Mouse (Mus musculus) forebrain, embryonic 14.5 days (tissue): Measurements from ENCODE around the gene Pheta1. TPM values are rescaled to one million over a fixed set of nuclear protein-coding genes. Genes with fewer than 3 reads are reported as not detected.

Experiments used
- ATAC-seq: fragments of 200-750 bp; cut with Nextera tagmentation; 2 replicates; pipeline ENCODE4 v1.8.0; 2017; ENCODE audit warnings: mild to moderate bottlenecking, moderate library complexity
- DNase-seq: peaks from one replicate; pipeline ENCODE4 v3.0.0-alpha.2; 2015; ENCODE audit warnings: low spot score
- H3K27ac ChIP-seq: fragments of 300-500 bp; sonication (generic); 2 replicates; pipeline ENCODE4 v1.5.1; 2014; ENCODE audit warnings: low read depth, mild to moderate bottlenecking, control low read depth, low read length, moderate library complexity
- H3K27me3 ChIP-seq: fragments of 300-500 bp; sonication (generic); replicated peaks from 2 replicates; pipeline ENCODE4 v1.6.1; 2014; ENCODE audit warnings: low read length, control low read depth, mixed read lengths; ENCODE audit not compliant: control insufficient read depth, insufficient read depth
- H3K36me3 ChIP-seq: fragments of 300-500 bp; sonication (generic); 2 replicates; pipeline ENCODE4 v1.6.1; 2014; ENCODE audit warnings: low read length, control low read depth; ENCODE audit not compliant: control insufficient read depth, insufficient read depth
- H3K4me1 ChIP-seq: fragments of 300-500 bp; sonication (generic); 2 replicates; pipeline ENCODE4 v1.6.1; 2014; ENCODE audit warnings: antibody characterized with exemption, low read length, control low read depth; ENCODE audit not compliant: control insufficient read depth, insufficient read depth
- H3K4me2 ChIP-seq: fragments of 300-500 bp; sonication (generic); 2 replicates; pipeline ENCODE4 v1.6.1; 2014; ENCODE audit warnings: mild to moderate bottlenecking, control low read depth, low read length
- H3K4me3 ChIP-seq: fragments of 300-500 bp; sonication (generic); 2 replicates; pipeline ENCODE4 v1.5.1; 2014; ENCODE audit warnings: low read depth, low read length, control low read depth
- H3K9ac ChIP-seq: fragments of 300-500 bp; sonication (generic); 2 replicates; pipeline ENCODE4 v1.6.1; 2014; ENCODE audit warnings: mild to moderate bottlenecking, low read length, control low read depth, moderate library complexity
- H3K9me3 ChIP-seq: fragments of 300-500 bp; sonication (generic); replicated peaks from 2 replicates; pipeline ENCODE4 v1.6.1; 2016; ENCODE audit warnings: low read length, control low read depth, mixed read lengths; ENCODE audit not compliant: control insufficient read depth
- WGBS: fragments of 180-500 bp; shearing (Covaris S2); extraction: QIAGEN DNeasy Blood & Tissue Kit; methylation state at CpG from one replicate; pipeline ENCODE4 v1.1.7; 2014; 5-methylcytosine and 5-hydroxymethylcytosine counted together
- polyA plus RNA-seq: library from polyadenylated mRNA; unstranded; fragments of >200 nt; fragmentation: Nextera tagmentation; extraction: Ambion mirVana; gene quantifications from 2 replicates; pipeline ENCODE4 v1.2.1, GENCODE M21; 2014

The Pheta1 gene
- polyA plus RNA-seq, 1 experiment from 2014 or later: 34.7 TPM

- DNase-seq: peak; percentile 72
- Histone ChIP-seq H3K36me3 (peaks cover 99% of the 10 kb centered on the region), H3K27ac (no peak overlapping the region), H3K4me1 (no peaks in the 10 kb centered on the region), H3K27me3 (no peaks in the 10 kb centered on the region), H3K4me3 (no peak overlapping the region), H3K9me3 (no peaks in the 10 kb centered on the region), H3K4me2 (no peak overlapping the region), H3K9ac (no peak overlapping the region)
- ATAC-seq: no peak
- WGBS: 65% methylated on average over 3 of the region's 3 CpGs
Observed at GRCm38 (mm10) chr5:121815067-121815466, 33.7 kb upstream of the Pheta1 start.

GRCm38 (mm10) chr5:121815867-121816380 lies 32.9 kb upstream of the Pheta1 start:
- H3K4me3 ChIP-seq: no peak overlapping the region
- H3K4me1 ChIP-seq: no peaks in the 10 kb centered on the region
- no peak overlapping the region for H3K4me2 ChIP-seq
- peaks cover 91% of the 10 kb centered on the region for H3K36me3 ChIP-seq
- no peak overlapping the region for H3K27ac ChIP-seq
- no peaks in the 10 kb centered on the region for H3K27me3 ChIP-seq
- no peak for ATAC-seq
- H3K9ac ChIP-seq: no peak overlapping the region
- no peak for DNase-seq
- no peaks in the 10 kb centered on the region for H3K9me3 ChIP-seq
- WGBS: 97% methylated on average over 8 of the region's 8 CpGs

GRCm38 (mm10) chr5:121816611-121817010 lies 32.2 kb upstream of the Pheta1 start:
- DNase-seq (no peak), ATAC-seq (no peak)
- no peaks in the 10 kb centered on the region for H3K4me1 ChIP-seq
- peaks cover 85% of the 10 kb centered on the region for H3K36me3 ChIP-seq
- no peaks in the 10 kb centered on the region for H3K9me3 ChIP-seq
- no peak overlapping the region for H3K4me3 ChIP-seq
- no peaks in the 10 kb centered on the region for H3K27me3 ChIP-seq
- H3K27ac ChIP-seq: no peak overlapping the region
- H3K9ac ChIP-seq: no peak overlapping the region
- no peak overlapping the region for H3K4me2 ChIP-seq
- WGBS: 100% methylated on average over 2 of the region's 2 CpGs

- H3K27me3 ChIP-seq: no peaks in the 10 kb centered on the region
- H3K9ac ChIP-seq: no peak overlapping the region
- ATAC-seq: no peak
- H3K9me3 ChIP-seq: no peaks in the 10 kb centered on the region
- no peak overlapping the region for H3K4me2 ChIP-seq
- no peaks in the 10 kb centered on the region for H3K4me1 ChIP-seq
- H3K4me3 ChIP-seq: no peak overlapping the region
- peaks cover 81% of the 10 kb centered on the region for H3K36me3 ChIP-seq
- H3K27ac ChIP-seq: no peak overlapping the region
- 87% methylated on average over 9 of the region's 9 CpGs for WGBS
- no peak for DNase-seq
Observed at GRCm38 (mm10) chr5:121817551-121817950, 31.2 kb upstream of the Pheta1 start.

GRCm38 (mm10) chr5:121818401-121818800 lies 30.4 kb upstream of the Pheta1 start:
- Histone ChIP-seq H3K9ac (no peak overlapping the region), H3K36me3 (peaks cover 76% of the 10 kb centered on the region), H3K4me1 (no peaks in the 10 kb centered on the region), H3K4me2 (no peak overlapping the region), H3K4me3 (no peak overlapping the region), H3K9me3 (no peaks in the 10 kb centered on the region), H3K27ac (no peak overlapping the region), H3K27me3 (no peaks in the 10 kb centered on the region)
- ATAC-seq: no peak
- no peak for DNase-seq
- over 99% methylated on average over 7 of the region's 7 CpGs for WGBS

GRCm38 (mm10) chr5:121818862-121819261 lies 29.9 kb upstream of the Pheta1 start:
- no peaks in the 10 kb centered on the region for H3K4me1 ChIP-seq
- peaks cover 73% of the 10 kb centered on the region for H3K36me3 ChIP-seq
- H3K27me3 ChIP-seq: no peaks in the 10 kb centered on the region
- no peak for ATAC-seq
- no peak overlapping the region for H3K4me3 ChIP-seq
- no peak overlapping the region for H3K9ac ChIP-seq
- no peaks in the 10 kb centered on the region for H3K9me3 ChIP-seq
- no peak for DNase-seq
- no peak overlapping the region for H3K27ac ChIP-seq
- H3K4me2 ChIP-seq: no peak overlapping the region
- WGBS: 94% methylated on average over 4 of the region's 4 CpGs

- ATAC-seq (no peak), DNase-seq (no peak)
- no peak overlapping the region for H3K4me2 ChIP-seq
- peaks cover 66% of the 10 kb centered on the region for H3K36me3 ChIP-seq
- H3K4me1 ChIP-seq: no peaks in the 10 kb centered on the region
- H3K9ac ChIP-seq: no peak overlapping the region
- no peaks in the 10 kb centered on the region for H3K27me3 ChIP-seq
- no peaks in the 10 kb centered on the region for H3K9me3 ChIP-seq
- no peak overlapping the region for H3K27ac ChIP-seq
- no peak overlapping the region for H3K4me3 ChIP-seq
- 95% methylated on average over 5 of the region's 5 CpGs for WGBS
Observed at GRCm38 (mm10) chr5:121819559-121819958, 29.2 kb upstream of the Pheta1 start.

GRCm38 (mm10) chr5:121820161-121820560 lies 28.6 kb upstream of the Pheta1 start:
- no peak overlapping the region for H3K27ac ChIP-seq
- ATAC-seq (no peak), DNase-seq (no peak)
- no peaks in the 10 kb centered on the region for H3K4me1 ChIP-seq
- peaks cover 61% of the 10 kb centered on the region for H3K36me3 ChIP-seq
- no peaks in the 10 kb centered on the region for H3K27me3 ChIP-seq
- no peak overlapping the region for H3K4me2 ChIP-seq
- H3K9me3 ChIP-seq: no peaks in the 10 kb centered on the region
- 76% methylated on average over 2 of the region's 2 CpGs for WGBS
- no peak overlapping the region for H3K9ac ChIP-seq
- H3K4me3 ChIP-seq: no peak overlapping the region

GRCm38 (mm10) chr5:121820657-121821056 lies 28.1 kb upstream of the Pheta1 start:
- DNase-seq (no peak), ATAC-seq (no peak)
- no peaks in the 10 kb centered on the region for H3K9me3 ChIP-seq
- H3K27me3 ChIP-seq: no peaks in the 10 kb centered on the region
- H3K4me2 ChIP-seq: no peak overlapping the region
- no peak overlapping the region for H3K9ac ChIP-seq
- 95% methylated on average over 3 of the region's 3 CpGs for WGBS
- H3K27ac ChIP-seq: no peak overlapping the region
- peaks cover 56% of the 10 kb centered on the region for H3K36me3 ChIP-seq
- no peaks in the 10 kb centered on the region for H3K4me1 ChIP-seq
- H3K4me3 ChIP-seq: no peak overlapping the region
